Mouse (Mus musculus) frontal cortex, adult 2 months (tissue): Measurements from ENCODE around the gene Igsf11. TPM values are rescaled to one million over a fixed set of nuclear protein-coding genes. Genes with fewer than 3 reads are reported as not detected.

Experiments used
- DNase-seq, 2 experiments: peaks; one replicate each; pipeline ENCODE4 v3.0.0; 2022; ENCODE audit warnings: low spot score in 1 of 2; ENCODE audit errors: extremely low spot score in 1 of 2
- polyA plus RNA-seq: library from polyadenylated mRNA; depleted of rRNA; stranded (reverse); fragments of >200 nt; gene quantifications from 2 replicates; pipeline ENCODE4 v1.2.3, GENCODE M21; 2012

Igsf11 gene
- polyA plus RNA-seq, 1 experiment, result 37.4 TPM

DNA sequence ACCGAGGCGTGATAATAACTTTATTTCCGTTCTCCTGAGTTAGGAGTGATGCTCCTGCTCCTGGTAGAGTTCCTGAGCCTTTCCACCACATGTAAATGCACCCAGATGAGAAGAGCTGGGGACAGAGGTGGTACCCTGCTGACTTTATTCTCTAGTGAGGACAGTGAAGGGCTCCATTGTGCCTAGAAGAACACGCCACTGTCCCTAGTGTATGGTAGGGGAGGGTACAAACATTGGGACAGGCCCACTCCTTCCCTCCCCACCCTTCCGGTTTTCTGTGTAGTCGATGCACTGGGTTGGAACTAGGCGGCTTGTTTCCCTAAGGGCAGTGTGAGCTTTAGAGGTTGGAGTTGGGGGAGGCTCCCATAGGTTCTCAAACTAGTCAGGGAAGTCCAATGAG is 36.3 kb downstream of the Igsf11 start:
- DNase-seq, result no peak

DNA sequence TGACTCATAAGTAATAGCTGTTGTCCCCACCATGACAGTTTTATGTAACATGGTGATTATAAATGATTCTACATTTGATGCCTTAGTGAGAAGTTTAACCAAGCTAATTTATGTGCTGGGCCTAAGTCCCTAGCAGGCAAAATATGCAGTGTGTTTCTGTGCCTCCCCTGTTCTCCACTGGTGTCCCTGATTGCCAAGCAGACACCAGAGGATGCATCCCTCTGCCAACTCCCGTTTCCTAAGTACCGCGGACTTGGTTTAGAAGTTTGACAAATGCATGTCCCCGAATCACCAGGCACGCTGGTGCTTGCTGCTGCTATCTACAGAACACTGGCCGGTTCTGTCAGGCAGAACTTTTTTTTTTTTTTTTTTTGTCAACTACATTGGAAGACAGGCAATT is 39.0 kb downstream of the Igsf11 start:
- no peak for DNase-seq

GRCm38 (mm10) chr16:38940805-38941204 is 48.3 kb downstream of the Igsf11 start:
- DNase-seq, result no peak

GRCm38 (mm10) chr16:38941275-38941674 is 48.8 kb downstream of the Igsf11 start:
- peak; percentile 72 to 77 for DNase-seq

DNA sequence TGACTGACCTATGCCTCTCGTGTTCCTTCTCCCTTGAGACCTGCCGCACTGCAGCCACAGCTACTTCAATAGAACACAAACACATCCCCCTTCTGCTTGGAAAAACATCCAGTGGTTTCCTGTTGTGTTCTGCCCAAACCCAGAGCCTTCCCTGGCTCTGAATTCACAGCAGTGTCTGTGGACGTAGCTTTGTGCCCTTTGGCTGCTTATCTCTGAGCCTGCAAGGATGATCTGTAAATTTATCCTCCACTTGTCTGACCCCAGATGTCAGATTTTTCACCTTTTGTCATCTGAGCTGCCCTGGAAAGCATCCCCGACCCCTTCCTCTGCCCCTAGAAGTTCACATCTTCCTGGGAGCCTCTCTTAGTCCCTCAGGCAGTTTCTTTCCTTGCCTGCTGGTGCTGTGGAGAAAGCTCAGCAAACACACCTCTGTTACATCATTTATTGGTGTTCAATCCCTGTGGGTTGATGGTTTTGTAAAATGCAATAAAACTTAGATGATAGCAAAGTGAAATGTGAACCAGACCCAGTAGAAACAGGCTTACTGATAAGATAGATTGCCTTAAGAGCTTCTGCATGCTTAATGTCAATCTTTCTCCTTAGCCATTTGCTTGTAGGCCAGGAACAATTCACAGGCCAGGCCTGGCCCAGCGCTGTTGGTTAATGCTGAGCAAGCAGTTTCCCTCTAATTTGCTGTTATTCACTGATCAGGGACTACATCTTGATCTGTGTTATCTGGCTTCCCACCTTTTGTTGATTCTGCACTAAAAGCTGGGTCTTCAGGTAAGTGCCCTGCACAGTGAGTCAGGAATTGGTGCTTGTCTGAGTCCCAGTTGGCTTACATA is 51.5 kb downstream of the Igsf11 start:
- DNase-seq, result no peak

DNA sequence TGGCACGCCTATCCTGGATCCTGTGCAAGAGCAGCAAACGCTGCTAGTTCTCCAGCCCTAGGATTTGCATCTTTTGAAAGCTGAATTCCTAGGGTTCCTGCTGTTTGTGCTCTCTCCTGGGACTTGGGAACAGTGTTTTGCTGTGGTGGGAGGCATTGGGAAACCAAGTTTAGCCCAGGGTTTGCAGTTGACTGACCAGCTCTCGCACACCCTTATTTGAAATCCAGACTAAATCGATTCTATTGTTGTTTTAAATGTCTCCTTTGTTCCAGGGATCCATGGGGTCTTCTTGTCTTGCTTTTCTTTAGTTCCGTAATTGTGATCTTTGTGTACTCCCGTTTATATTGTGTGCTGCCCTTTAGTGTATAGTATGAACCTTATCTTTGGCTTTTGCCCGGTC is 52.6 kb downstream of the Igsf11 start:
- no peak for DNase-seq

DNA sequence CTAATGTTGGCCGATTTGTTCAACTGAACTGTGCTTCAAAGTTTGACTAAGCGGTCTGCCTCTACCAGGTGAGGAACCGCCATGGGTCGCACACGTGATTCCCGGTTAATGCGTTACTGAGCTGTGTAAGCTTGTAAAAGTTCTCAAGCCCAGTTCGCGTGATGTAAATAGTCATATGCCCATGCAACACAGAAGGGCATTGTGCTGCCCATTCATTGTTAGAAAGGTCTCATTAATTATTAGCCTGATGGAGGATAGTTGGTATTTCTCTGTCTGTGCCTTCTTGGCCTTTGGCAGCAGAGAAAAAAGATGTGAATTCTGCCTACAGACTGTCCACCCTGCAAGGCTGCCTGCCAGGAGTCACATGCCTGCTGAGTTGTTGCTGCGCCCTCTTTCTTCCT is 53.1 kb downstream of the Igsf11 start:
- DNase-seq, result no peak

DNA sequence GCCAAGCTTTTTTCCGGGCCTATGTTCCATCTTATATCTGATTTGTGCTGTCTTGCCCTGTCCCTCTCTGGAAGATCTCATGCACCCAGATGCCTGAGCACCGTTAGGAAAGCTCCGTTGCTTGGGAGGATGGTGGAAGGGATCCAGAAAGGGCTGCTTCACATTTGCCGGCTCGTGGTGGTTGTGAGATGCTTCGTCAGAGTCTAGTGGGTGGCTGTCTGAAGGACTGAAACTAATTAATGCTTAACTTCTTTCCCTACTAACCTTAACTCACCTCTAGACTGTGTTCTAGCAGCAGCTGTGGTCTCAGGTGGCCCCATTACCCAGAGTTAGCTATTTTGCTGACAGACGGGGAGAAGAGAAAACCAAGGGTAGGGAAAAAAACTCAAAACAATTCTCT is 54.0 kb downstream of the Igsf11 start:
- DNase-seq, result peak; percentile 50 to 83

- no peak for DNase-seq
Observed at GRCm38 (mm10) chr16:38947141-38947879, 54.8 kb downstream of the Igsf11 start.

DNA sequence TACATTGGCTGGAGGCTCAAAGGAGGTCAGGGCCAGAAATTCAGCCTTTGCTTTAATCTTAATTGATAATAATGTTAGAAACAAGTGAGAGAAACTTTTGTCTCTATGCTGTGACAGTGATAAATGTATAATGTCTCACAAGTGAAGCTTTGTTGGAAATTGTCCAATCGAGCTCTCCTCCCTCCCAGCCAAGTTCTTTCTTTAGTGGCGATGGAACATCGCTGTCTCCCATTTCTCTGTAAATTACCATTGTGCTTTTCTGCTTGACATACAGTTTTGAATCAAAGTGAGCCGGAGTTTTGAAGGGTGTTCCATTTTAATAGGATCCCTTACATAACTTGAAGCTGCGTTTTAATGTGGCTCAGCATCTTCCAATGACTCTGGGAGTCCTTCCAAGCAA is 56.0 kb downstream of the Igsf11 start:
- no peak for DNase-seq

DNA sequence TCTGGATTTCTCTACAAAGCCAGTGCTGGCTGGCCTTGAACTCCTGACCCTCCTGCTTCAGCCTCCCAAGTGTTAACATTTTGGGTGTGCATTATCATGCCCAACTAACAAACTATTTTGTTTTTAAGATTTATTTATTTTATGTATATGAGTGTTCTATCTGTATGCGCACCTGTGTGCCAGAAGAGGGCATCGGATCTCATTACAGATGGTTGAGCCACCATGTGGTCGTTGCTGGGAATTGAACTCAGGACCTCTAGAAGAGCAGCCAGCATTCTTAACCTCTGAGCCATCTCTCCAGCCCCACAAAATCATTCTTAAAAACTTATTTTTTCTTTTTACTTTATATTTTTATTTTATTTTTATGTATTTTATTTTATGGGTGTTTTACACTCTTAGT is 60.4 kb downstream of the Igsf11 start:
- DNase-seq, result no peak

- no peak for DNase-seq
Observed at GRCm38 (mm10) chr16:38953821-38954220, 61.4 kb downstream of the Igsf11 start.

- no peak for DNase-seq
Observed at GRCm38 (mm10) chr16:38954501-38955288, 62.2 kb downstream of the Igsf11 start.

DNA sequence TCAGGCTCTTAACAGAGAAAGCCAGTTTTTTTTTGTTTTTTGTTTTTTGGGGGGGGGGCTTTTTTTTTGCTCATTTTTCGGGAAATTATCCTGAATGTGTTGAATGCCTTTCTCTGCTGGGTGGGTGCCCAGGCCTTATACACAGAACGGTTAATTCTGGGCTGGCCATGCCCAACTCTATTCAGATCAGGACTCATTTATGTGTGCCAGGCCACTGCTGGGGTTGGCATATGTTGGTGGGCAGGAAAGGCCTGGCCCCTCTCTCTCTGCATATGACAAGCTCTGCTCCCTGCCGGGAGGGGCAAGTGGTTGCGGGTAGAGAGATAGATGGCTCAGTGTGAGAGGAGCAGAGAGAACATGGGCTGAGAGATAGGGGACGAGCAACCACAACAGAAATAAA is 62.8 kb downstream of the Igsf11 start:
- no peak for DNase-seq

GRCm38 (mm10) chr16:38958801-38959200 is 66.3 kb downstream of the Igsf11 start:
- DNase-seq, result peak in 1 of 2 experiments; percentile 60

- no peak for DNase-seq
Observed at GRCm38 (mm10) chr16:38960550-38960949, 68.1 kb downstream of the Igsf11 start.

GRCm38 (mm10) chr16:38961865-38962264 is 69.4 kb downstream of the Igsf11 start:
- DNase-seq, result no peak

DNA sequence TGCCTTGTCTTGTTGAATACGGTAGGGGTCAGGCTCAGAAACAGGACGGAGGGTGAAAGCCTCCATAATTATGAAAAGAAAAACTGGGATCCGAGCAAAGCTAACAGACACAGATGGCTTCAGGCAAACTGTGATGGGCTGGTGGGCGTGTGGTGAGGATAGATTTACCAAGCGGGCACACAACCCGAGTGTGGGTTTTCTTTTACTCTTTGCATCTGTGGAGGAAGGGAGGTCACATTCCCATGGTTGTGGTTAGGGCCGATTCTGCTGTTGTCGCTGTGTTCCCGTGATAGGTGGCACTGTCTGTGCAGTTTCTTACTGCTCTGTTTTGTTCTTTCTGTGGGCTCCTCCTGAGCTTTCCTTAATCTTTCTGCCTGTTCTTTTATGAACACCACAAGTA is 70.2 kb downstream of the Igsf11 start:
- peak in 1 of 2 experiments; percentile 76 for DNase-seq

- DNase-seq, result no peak
Observed at GRCm38 (mm10) chr16:38967026-38967425, 74.6 kb downstream of the Igsf11 start.

GRCm38 (mm10) chr16:38976151-38976550 is 83.7 kb downstream of the Igsf11 start:
- DNase-seq, result no peak

DNA sequence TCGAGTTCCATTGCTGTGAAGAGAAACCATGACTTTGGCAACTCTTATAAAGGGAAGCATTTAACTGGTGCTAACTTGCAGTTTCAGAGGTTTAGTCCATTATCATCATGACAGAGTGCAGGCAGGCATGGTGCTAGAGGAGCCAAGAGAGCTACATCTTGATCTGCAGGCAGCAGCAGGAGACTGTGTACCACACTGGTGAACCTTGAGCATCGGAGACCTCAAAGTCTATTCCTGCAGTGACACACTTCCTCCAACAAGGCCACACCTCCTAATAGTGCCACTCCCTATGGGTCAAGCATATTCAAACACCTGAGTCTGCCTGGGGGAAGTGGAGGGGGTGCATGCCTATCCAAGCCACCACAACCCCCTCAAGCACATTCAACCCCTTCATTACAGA is 86.1 kb downstream of the Igsf11 start:
- no peak for DNase-seq
